Mouse (Mus musculus): ENCODE results near the gene Ccdc181. TPM values are rescaled to one million over a fixed set of nuclear protein-coding genes. Genes with fewer than 3 reads are reported as not detected.

Ccdc181 gene
- polyA plus RNA-seq, 1 experiment from 2014 or later, result 8.7 TPM

- Histone ChIP-seq H3K27ac (replicated peaks; ENCODE audit: low read depth, low read length) (no peak overlapping the region), H3K4me3 (ENCODE audit: low read depth, low read length) (no peak overlapping the region), H3K36me3 (replicated peaks; ENCODE audit: control insufficient read depth, insufficient read depth, low read depth, low read length) (no peaks in the 10 kb centered on the region; the same call in 1 of the 2 replicates), H3K27me3 (ENCODE audit: control insufficient read depth, insufficient read depth, low read length) (no peaks in the 10 kb centered on the region), H3K9me3 (replicated peaks; ENCODE audit: control insufficient read depth, low read length) (no peaks in the 10 kb centered on the region), H3K4me1 (ENCODE audit: control insufficient read depth, insufficient read depth, low read length) (no peaks in the 10 kb centered on the region), H3K4me2 (ENCODE audit: low read depth, low read length) (no peak overlapping the region), H3K9ac (replicated peaks; ENCODE audit: low read length) (no peak overlapping the region)
- no peak for DNase-seq (ENCODE audit: low spot score)
- WGBS, result 82% methylated on average over 16 of the region's 16 CpGs
- no peak for ATAC-seq (replicated peaks; ENCODE audit: insufficient number of reproducible peaks, low FRiP score, low TSS enrichment, low read depth)
Measured at GRCm38 (mm10) chr1:164260171-164261028, 15.0 kb upstream of the Ccdc181 start.

GRCm38 (mm10) chr1:164261553-164261952 lies 13.8 kb upstream of the Ccdc181 start:
- H3K27ac ChIP-seq (replicated peaks; ENCODE audit: low read depth, low read length), result no peak overlapping the region

GRCm38 (mm10) chr1:164270941-164271340 lies 4.4 kb upstream of the Ccdc181 start:
- WGBS, result 75% methylated on average over 7 of the region's 7 CpGs
- H3K9me3 ChIP-seq (replicated peaks; ENCODE audit: control insufficient read depth, low read length), result no peaks in the 10 kb centered on the region
- H3K4me1 ChIP-seq (ENCODE audit: control insufficient read depth, insufficient read depth, low read length), result no peaks in the 10 kb centered on the region
- no peak overlapping the region for H3K4me3 ChIP-seq (ENCODE audit: low read depth, low read length)
- H3K36me3 ChIP-seq (replicated peaks; ENCODE audit: control insufficient read depth, insufficient read depth, low read depth, low read length), result no peaks in the 10 kb centered on the region
- no peak overlapping the region for H3K4me2 ChIP-seq (ENCODE audit: low read depth, low read length)
- no peaks in the 10 kb centered on the region for H3K27me3 ChIP-seq (ENCODE audit: control insufficient read depth, insufficient read depth, low read length)
- DNase-seq (ENCODE audit: low spot score) (no peak), ATAC-seq (replicated peaks; ENCODE audit: insufficient number of reproducible peaks, low FRiP score, low TSS enrichment, low read depth) (no peak)
- H3K27ac ChIP-seq (replicated peaks; ENCODE audit: low read depth, low read length), result no peak overlapping the region
- no peak overlapping the region for H3K9ac ChIP-seq (replicated peaks; ENCODE audit: low read length)

More at GRCm38 (mm10) chr1:164261553-164261952, 13.8 kb upstream of the Ccdc181 start:
- Histone ChIP-seq H3K9ac (replicated peaks; ENCODE audit: low read length) (no peak overlapping the region), H3K27me3 (ENCODE audit: control insufficient read depth, insufficient read depth, low read length) (no peaks in the 10 kb centered on the region), H3K36me3 (replicated peaks; ENCODE audit: control insufficient read depth, insufficient read depth, low read depth, low read length) (no peaks in the 10 kb centered on the region; the same call in 1 of the 2 replicates), H3K4me2 (ENCODE audit: low read depth, low read length) (no peak overlapping the region), H3K4me3 (ENCODE audit: low read depth, low read length) (no peak overlapping the region), H3K4me1 (ENCODE audit: control insufficient read depth, insufficient read depth, low read length) (no peaks in the 10 kb centered on the region), H3K9me3 (replicated peaks; ENCODE audit: control insufficient read depth, low read length) (no peaks in the 10 kb centered on the region)
- no peak for DNase-seq (ENCODE audit: low spot score)
- no peak for ATAC-seq (replicated peaks; ENCODE audit: insufficient number of reproducible peaks, low FRiP score, low TSS enrichment, low read depth)
- 92% methylated on average over 7 of the region's 7 CpGs for WGBS

GRCm38 (mm10) chr1:164273659-164274058 lies 1.7 kb upstream of the Ccdc181 start:
- Histone ChIP-seq H3K36me3 (replicated peaks; ENCODE audit: control insufficient read depth, insufficient read depth, low read depth, low read length) (no peaks in the 10 kb centered on the region), H3K4me3 (ENCODE audit: low read depth, low read length) (no peak overlapping the region), H3K4me1 (ENCODE audit: control insufficient read depth, insufficient read depth, low read length) (no peaks in the 10 kb centered on the region), H3K27me3 (ENCODE audit: control insufficient read depth, insufficient read depth, low read length) (no peaks in the 10 kb centered on the region), H3K4me2 (ENCODE audit: low read depth, low read length) (no peak overlapping the region), H3K9ac (replicated peaks; ENCODE audit: low read length) (no peak overlapping the region), H3K9me3 (replicated peaks; ENCODE audit: control insufficient read depth, low read length) (no peaks in the 10 kb centered on the region), H3K27ac (replicated peaks; ENCODE audit: low read depth, low read length) (no peak overlapping the region)
- WGBS, result 28% methylated on average over 6 of the region's 6 CpGs
- no peak for ATAC-seq (replicated peaks; ENCODE audit: insufficient number of reproducible peaks, low FRiP score, low TSS enrichment, low read depth)
- peak; percentile 87 for DNase-seq (ENCODE audit: low spot score)

GRCm38 (mm10) chr1:164276552-164276951 lies 1.2 kb downstream of the Ccdc181 start:
- no peaks in the 10 kb centered on the region for H3K9me3 ChIP-seq (replicated peaks; ENCODE audit: control insufficient read depth, low read length)
- WGBS, result 88% methylated on average over 3 of the region's 3 CpGs
- no peak overlapping the region for H3K4me2 ChIP-seq (ENCODE audit: low read depth, low read length)
- no peak overlapping the region for H3K27ac ChIP-seq (replicated peaks; ENCODE audit: low read depth, low read length)
- ATAC-seq (replicated peaks; ENCODE audit: insufficient number of reproducible peaks, low FRiP score, low TSS enrichment, low read depth) (no peak), DNase-seq (ENCODE audit: low spot score) (no peak)
- H3K4me1 ChIP-seq (ENCODE audit: control insufficient read depth, insufficient read depth, low read length), result no peaks in the 10 kb centered on the region
- H3K9ac ChIP-seq (replicated peaks; ENCODE audit: low read length), result no peak overlapping the region
- H3K27me3 ChIP-seq (ENCODE audit: control insufficient read depth, insufficient read depth, low read length), result no peaks in the 10 kb centered on the region
- H3K36me3 ChIP-seq (replicated peaks; ENCODE audit: control insufficient read depth, insufficient read depth, low read depth, low read length), result no peaks in the 10 kb centered on the region
- no peak overlapping the region for H3K4me3 ChIP-seq (ENCODE audit: low read depth, low read length)

- H3K4me3 ChIP-seq (ENCODE audit: low read depth, low read length), result no peak overlapping the region
- ATAC-seq (replicated peaks; ENCODE audit: insufficient number of reproducible peaks, low FRiP score, low TSS enrichment, low read depth), result no peak
- H3K27me3 ChIP-seq (ENCODE audit: control insufficient read depth, insufficient read depth, low read length), result no peaks in the 10 kb centered on the region
- H3K27ac ChIP-seq (replicated peaks; ENCODE audit: low read depth, low read length), result no peak overlapping the region
- no peaks in the 10 kb centered on the region for H3K36me3 ChIP-seq (replicated peaks; ENCODE audit: control insufficient read depth, insufficient read depth, low read depth, low read length)
- H3K9me3 ChIP-seq (replicated peaks; ENCODE audit: control insufficient read depth, low read length), result no peaks in the 10 kb centered on the region
- no peak overlapping the region for H3K9ac ChIP-seq (replicated peaks; ENCODE audit: low read length)
- DNase-seq (ENCODE audit: low spot score), result no peak
- no peak overlapping the region for H3K4me2 ChIP-seq (ENCODE audit: low read depth, low read length)
- H3K4me1 ChIP-seq (ENCODE audit: control insufficient read depth, insufficient read depth, low read length), result no peaks in the 10 kb centered on the region
- 78% methylated on average over 4 of the region's 4 CpGs for WGBS
Measured at GRCm38 (mm10) chr1:164279332-164279731, 3.9 kb downstream of the Ccdc181 start.

GRCm38 (mm10) chr1:164284007-164284406 lies 8.6 kb downstream of the Ccdc181 start:
- Histone ChIP-seq H3K4me3 (ENCODE audit: low read depth, low read length) (no peak overlapping the region), H3K9ac (replicated peaks; ENCODE audit: low read length) (no peak overlapping the region), H3K36me3 (replicated peaks; ENCODE audit: control insufficient read depth, insufficient read depth, low read depth, low read length) (no peaks in the 10 kb centered on the region), H3K4me1 (ENCODE audit: control insufficient read depth, insufficient read depth, low read length) (no peaks in the 10 kb centered on the region), H3K4me2 (ENCODE audit: low read depth, low read length) (no peak overlapping the region), H3K27me3 (ENCODE audit: control insufficient read depth, insufficient read depth, low read length) (no peaks in the 10 kb centered on the region), H3K9me3 (replicated peaks; ENCODE audit: control insufficient read depth, low read length) (no peaks in the 10 kb centered on the region), H3K27ac (replicated peaks; ENCODE audit: low read depth, low read length) (no peak overlapping the region)
- WGBS, result 97% methylated on average over 3 of the region's 3 CpGs
- ATAC-seq (replicated peaks; ENCODE audit: insufficient number of reproducible peaks, low FRiP score, low TSS enrichment, low read depth), result no peak
- no peak for DNase-seq (ENCODE audit: low spot score)

GRCm38 (mm10) chr1:164287406-164287805 lies 12.0 kb downstream of the Ccdc181 start:
- ATAC-seq (replicated peaks; ENCODE audit: insufficient number of reproducible peaks, low FRiP score, low TSS enrichment, low read depth) (no peak), DNase-seq (ENCODE audit: low spot score) (no peak)
- no peaks in the 10 kb centered on the region for H3K9me3 ChIP-seq (replicated peaks; ENCODE audit: control insufficient read depth, low read length)
- no peak overlapping the region for H3K9ac ChIP-seq (replicated peaks; ENCODE audit: low read length)
- no peak overlapping the region for H3K27ac ChIP-seq (replicated peaks; ENCODE audit: low read depth, low read length)
- H3K4me3 ChIP-seq (ENCODE audit: low read depth, low read length), result no peak overlapping the region
- no peak overlapping the region for H3K4me2 ChIP-seq (ENCODE audit: low read depth, low read length)
- H3K27me3 ChIP-seq (ENCODE audit: control insufficient read depth, insufficient read depth, low read length), result no peaks in the 10 kb centered on the region
- H3K36me3 ChIP-seq (replicated peaks; ENCODE audit: control insufficient read depth, insufficient read depth, low read depth, low read length), result no peaks in the 10 kb centered on the region
- no peaks in the 10 kb centered on the region for H3K4me1 ChIP-seq (ENCODE audit: control insufficient read depth, insufficient read depth, low read length)
- 58% methylated on average over 15 of the region's 15 CpGs for WGBS
